Mouse (Mus musculus) lung, adult 2 months (tissue): ENCODE measurements around the gene Nav2. TPM values are rescaled to one million over a fixed set of nuclear protein-coding genes. Genes with fewer than 3 reads are reported as not detected.

ENCODE experiments used
- DNase-seq: peaks from one replicate; pipeline ENCODE4 v3.0.0; 2022
- H3K4me1 ChIP-seq: fragments of 200-500 bp; 2 replicates; pipeline ENCODE4 v1.6.1; 2011; ENCODE audit warnings: low read length; ENCODE audit not compliant: control insufficient read depth, insufficient read depth
- H3K4me3 ChIP-seq: fragments of 200-500 bp; replicated peaks from 2 replicates; pipeline ENCODE3; 2011; ENCODE audit warnings: low read depth, mild to moderate bottlenecking, control low read depth, low read length; ENCODE audit errors: extremely low read depth
- CTCF ChIP-seq: fragments of 200-500 bp; IDR thresholded peaks from 2 replicates; pipeline ENCODE4 v1.5.1; 2011; ENCODE audit warnings: mild to moderate bottlenecking, low read length, control low read depth; ENCODE audit not compliant: insufficient read depth
- POLR2A ChIP-seq: fragments of 200-500 bp; IDR thresholded peaks from 2 replicates; pipeline ENCODE4 v1.6.1; 2011; ENCODE audit warnings: low read depth, mild to moderate bottlenecking, control low read depth, low read length, borderline replicate concordance; ENCODE audit errors: extremely low read depth
- WGBS: fragments of 180-500 bp; shearing (Covaris S2); methylation state at CpG from one replicate; pipeline ENCODE4 v1.1.7; 2018; 5-methylcytosine and 5-hydroxymethylcytosine counted together
- polyA plus RNA-seq: library from polyadenylated mRNA; depleted of rRNA; stranded (reverse); fragments of >200 nt; gene quantifications from 2 replicates; pipeline ENCODE4 v1.2.3, GENCODE M21; 2012

Gene Nav2
- polyA plus RNA-seq, 1 experiment: 33.9 TPM

DNA sequence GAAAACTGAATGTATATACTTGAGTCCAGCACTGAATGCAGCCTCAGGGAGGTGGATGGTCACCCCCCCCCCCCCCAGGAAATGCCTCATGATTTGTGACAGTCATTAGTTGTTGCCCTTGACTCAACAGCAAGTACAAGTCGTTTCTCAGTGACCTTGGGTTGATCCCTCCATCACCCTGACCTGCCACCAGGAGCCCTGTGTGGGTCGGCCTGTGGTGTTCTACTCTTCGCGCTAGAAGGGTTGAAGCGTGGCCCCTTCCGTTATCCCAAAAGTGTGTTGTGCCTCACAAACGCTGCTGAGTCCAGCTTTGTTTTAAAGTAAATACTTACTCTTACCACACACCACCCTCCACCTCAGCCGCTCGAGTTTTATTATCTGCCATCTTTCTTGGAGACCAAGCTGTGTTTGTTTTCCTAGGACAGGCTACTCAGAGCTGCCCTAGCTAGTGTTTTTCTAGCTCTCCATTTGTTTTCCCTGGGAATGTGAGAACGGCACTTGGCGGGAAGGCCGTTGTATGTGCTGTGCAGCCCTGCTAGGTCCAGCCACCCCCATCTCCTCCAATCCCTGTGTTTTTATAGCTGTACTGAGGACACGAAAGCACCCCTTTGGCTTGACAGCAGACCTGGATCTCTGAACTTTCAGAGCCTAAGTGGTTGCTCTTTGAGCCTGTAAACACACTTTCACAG is 659.0 kb downstream of the Nav2 start:
- 48% methylated on average over 13 of the region's 13 CpGs for WGBS
- Histone ChIP-seq H3K4me3 (no peak overlapping the region), H3K4me1 (peaks cover 3% of the 10 kb centered on the region)
- TF ChIP-seq POLR2A: no peak
- TF ChIP-seq CTCF: no peak
- peak; percentile 32 for DNase-seq

DNA sequence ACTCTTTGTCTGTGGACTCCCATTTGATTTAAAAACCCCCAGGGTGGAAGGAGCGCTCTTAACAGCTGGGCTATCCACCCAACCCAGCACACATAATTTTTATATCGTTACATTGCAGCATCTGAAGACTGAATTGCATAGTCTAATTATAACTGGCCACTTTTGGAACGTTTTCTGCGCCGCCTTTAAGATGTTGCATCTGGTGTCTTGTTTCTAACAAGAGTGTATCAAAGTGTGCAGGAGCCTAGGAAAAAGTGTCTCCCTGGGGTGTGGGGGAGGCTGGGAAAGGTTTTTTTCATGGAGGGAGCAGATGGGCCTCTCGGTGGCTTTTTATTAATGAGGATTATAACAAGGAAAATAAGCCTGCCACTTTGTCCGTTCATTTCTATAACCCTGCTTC is 661.1 kb downstream of the Nav2 start:
- TF ChIP-seq CTCF (no peak), POLR2A (no peak)
- H3K4me3 ChIP-seq: no peak overlapping the region
- DNase-seq: no peak
- peaks cover 3% of the 10 kb centered on the region; the same call in 1 of the 2 replicates for H3K4me1 ChIP-seq
- 86% methylated on average over 7 of the region's 7 CpGs for WGBS

DNA sequence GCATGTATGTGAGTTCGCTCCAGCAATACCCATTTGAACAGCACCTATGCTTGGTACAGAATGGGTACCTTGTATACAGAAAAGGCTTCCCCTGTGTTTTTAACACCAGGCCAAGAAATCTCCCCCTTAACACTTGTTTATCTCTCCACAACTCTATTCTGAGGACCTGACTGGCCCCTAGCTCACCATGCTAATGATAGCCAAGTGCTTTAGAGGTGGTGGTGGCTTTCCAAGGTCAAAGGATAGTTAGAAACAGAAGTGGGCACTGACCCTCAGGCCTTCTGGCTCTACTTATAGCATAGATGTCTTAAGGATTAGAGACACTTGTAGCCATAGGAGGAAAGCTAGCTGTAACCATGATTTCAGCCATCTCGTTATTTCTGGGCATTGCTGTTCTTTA is 663.1 kb downstream of the Nav2 start:
- TF ChIP-seq POLR2A (no peak), CTCF (no peak)
- Histone ChIP-seq H3K4me1 (peaks cover 3% of the 10 kb centered on the region; the same call in 1 of the 2 replicates), H3K4me3 (no peak overlapping the region)
- 98% methylated on average over 2 of the region's 2 CpGs for WGBS
- no peak for DNase-seq

DNA sequence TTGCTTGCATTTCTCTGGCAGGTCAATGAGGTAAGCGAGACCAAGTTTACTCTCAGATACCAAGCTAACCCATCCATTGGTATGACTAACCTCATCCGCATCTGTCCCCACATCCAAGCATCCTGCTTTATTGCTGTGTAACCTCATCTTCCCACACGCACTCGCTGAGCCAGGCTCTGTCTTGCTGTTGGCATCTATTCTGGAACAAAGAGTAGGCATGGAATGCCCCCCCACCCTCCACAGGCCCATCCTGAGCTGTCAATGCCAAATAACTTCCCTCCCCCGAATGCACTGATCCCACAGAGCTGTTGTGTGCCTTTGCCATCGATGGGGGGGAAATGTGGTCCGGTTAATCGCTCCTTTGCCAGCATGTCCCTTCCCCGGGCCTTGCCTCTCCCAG is 666.7 kb downstream of the Nav2 start:
- WGBS: 93% methylated on average over 9 of the region's 9 CpGs
- Histone ChIP-seq H3K4me1 (no peaks in the 10 kb centered on the region), H3K4me3 (no peak overlapping the region)
- DNase-seq: no peak
- TF ChIP-seq CTCF (no peak), POLR2A (no peak)

DNA sequence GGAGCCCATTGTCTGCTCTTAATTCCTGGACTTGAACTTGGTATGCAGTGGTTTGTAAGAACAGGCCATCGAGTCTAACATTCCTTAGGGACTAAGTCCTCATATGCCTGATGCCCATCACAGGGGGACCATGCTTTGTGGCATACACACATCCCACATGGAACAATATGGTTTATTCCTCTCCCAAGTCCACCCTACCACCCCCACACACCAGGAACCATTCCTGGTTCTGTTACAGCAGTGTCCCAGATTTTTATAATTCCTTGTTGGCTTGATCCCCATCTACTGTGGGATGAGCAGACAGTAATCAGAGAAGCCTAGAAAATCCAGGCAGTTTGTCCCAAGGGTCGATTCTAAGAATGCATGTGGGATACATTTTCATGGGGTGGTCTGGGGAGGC is 668.6 kb downstream of the Nav2 start:
- 70% methylated on average over 2 of the region's 2 CpGs for WGBS
- no peak for DNase-seq
- H3K4me3 ChIP-seq: no peak overlapping the region
- TF ChIP-seq CTCF: no peak
- no peak for TF ChIP-seq POLR2A
- H3K4me1 ChIP-seq: no peaks in the 10 kb centered on the region

DNA sequence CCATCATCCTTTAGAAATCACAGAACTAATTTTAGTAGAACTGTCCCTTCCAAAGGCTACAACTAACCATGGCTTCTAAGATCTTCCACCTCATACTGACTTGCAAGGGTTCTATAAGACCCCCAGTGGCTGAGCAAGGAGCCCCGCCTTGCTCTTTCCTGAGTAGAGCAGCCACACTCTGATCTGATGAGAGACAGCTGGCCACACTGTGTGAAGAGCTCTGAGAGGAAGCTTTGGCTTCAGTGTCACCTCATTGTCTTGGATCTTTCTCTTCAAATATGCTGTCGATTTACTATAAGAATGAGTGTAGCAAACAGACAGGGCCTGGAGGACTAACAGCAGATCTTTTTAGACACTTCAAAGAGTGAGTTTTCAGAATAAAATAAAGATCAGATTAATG is 673.4 kb downstream of the Nav2 start:
- no peak overlapping the region for H3K4me3 ChIP-seq
- TF ChIP-seq POLR2A (no peak), CTCF (no peak)
- 84% methylated on average over 2 of the region's 2 CpGs for WGBS
- no peaks in the 10 kb centered on the region for H3K4me1 ChIP-seq
- no peak for DNase-seq

DNA sequence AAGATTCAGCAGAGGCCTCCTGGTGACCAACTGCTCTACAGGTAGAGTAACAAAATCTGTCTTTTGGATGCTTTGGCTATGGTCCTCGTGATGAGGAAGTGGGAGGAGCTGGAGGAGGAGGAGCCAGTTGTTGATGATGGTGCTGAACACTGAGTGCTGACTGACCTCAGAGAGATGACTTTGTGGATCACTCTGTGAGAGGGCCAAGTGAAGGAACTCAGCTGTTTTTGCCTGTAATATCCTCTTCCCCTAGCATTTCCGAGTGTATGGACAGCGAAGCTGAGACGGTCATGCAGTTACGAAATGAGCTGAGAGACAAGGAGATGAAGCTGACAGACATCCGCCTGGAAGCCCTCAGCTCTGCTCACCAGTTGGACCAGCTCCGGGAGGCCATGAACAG is 674.0 kb downstream of the Nav2 start:
- Histone ChIP-seq H3K4me1 (no peaks in the 10 kb centered on the region), H3K4me3 (no peak overlapping the region)
- TF ChIP-seq POLR2A (no peak), CTCF (no peak)
- 57% methylated on average over 7 of the region's 7 CpGs for WGBS
- no peak for DNase-seq

DNA sequence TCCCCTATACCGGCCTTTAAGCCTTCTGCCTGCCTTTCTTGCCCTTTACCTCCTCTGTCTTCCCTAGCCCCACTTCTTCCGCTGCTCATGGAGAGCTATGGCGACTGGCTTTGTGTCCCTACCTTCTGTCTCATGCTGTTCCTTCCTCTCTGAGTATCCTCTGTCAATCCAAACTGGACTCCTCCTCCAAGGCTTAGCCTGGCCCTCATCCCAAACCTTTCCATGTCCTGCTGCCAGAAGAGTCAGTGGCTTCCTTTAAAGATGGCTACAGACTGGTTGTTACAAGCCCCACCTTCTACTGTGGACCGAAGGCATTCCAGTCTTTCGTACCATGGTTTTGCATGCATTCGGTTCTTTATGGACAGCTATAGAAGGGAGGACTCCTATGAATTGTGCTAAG is 674.7 kb downstream of the Nav2 start:
- H3K4me3 ChIP-seq: no peak overlapping the region
- TF ChIP-seq POLR2A (no peak), CTCF (no peak)
- WGBS: 84% methylated on average over 6 of the region's 6 CpGs
- no peak for DNase-seq
- H3K4me1 ChIP-seq: no peaks in the 10 kb centered on the region

DNA sequence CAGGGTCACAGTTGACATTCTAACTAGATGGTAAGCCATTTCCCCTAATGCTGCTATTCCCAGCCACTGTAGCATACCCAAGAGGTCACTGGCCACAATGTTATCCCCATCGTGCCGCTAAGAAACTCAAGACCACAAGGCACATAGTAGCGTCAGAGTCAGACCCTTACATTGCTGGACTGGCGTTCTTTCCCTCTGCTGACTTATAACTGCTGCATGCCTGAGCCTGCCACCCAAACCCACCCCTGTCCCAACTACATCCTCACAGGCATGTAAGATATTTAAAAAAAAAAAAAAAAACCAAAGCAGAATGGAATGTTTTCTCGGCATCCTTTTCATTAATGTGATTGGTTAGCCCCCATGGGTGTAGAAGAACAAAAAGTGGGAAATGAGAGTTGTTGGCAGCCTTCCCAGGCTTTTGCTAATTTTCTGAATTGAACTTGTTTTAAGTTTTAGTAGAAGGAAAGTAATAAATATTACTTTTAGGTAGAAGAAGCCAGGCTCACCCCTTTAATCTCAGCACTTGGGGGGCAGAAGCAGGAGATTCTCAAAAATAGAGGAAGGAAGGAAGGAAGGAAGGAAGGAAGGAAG is 678.1 kb downstream of the Nav2 start:
- DNase-seq: no peak
- Histone ChIP-seq H3K4me1 (no peaks in the 10 kb centered on the region), H3K4me3 (no peak overlapping the region)
- WGBS: 62% methylated on average over 5 of the region's 5 CpGs
- no peak for TF ChIP-seq POLR2A
- TF ChIP-seq CTCF: no peak

DNA sequence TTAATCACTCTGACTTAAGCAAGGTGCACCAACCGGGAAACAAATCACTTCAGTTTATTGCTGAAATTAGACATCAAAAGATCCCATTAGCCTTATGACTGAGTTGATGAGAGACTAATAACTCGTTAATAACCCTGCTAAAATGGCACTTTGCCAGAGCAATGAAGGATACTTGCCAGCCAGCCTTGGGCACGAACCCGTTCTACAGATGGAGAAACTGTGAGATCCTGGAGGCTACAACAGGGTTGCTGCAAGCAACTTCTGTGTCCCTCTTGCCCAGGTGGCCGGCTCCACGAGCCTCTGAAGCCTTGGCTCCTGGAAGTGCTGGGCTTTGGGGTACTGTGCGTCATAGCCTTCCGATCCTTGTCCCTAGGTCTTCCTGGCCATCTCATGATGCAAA is 681.1 kb downstream of the Nav2 start:
- H3K4me3 ChIP-seq: no peak overlapping the region
- H3K4me1 ChIP-seq: no peaks in the 10 kb centered on the region
- 85% methylated on average over 8 of the region's 8 CpGs for WGBS
- DNase-seq: no peak
- TF ChIP-seq POLR2A (no peak), CTCF (no peak)
